Mouse (Mus musculus): ENCODE results near the gene Urb2. TPM values are rescaled to one million over a fixed set of nuclear protein-coding genes. Genes with fewer than 3 reads are reported as not detected.

The Urb2 gene
- polyA plus RNA-seq, 1 experiment from 2014 or later, result 11.0 TPM

DNA sequence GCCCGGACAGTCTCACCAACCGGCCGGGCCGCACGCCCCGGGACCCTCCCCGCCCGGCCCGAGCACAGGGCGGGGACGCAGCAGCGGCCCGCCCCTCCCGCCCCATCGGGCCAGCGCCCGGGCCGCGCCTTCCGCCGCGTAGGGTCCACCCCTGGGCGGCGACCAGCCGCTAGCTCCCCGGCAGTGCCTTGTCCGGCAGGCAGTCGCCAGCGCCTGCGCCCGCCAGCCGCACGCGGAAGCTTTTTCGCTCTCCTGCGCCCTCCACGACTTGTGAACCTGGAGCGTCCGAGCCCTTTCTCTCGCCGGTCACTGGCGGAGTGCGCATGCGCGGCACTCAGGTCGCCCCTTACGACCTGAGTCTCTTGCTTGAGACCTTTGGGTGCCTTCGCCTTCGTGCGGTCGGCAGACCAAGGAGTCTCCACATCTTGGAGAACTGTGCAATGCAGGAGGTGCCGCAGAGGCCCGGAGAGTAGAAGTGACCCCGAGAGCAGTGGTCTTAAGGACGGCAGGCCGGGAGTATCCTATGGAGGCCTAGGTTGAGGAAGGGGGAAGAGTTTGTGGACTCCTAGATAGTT lies 38.4 kb upstream of the Urb2 start, which contains the start of gene Abcb10:
Gene Abcb10, minus strand, starts transcription at position 297 of the 575 bp plus-strand sequence.
- Histone ChIP-seq H3K9ac (ENCODE audit: low read depth, low read length) (peak within 1 kb of the TSS; percentile 86), H3K36me3 (ENCODE audit: control insufficient read depth, insufficient read depth, low read length) (peaks cover under 1% of the 10 kb centered on the region; the same call in 1 of the 2 replicates), H3K4me2 (peak within 1 kb of the TSS; percentile 88), H3K4me3 (ENCODE audit: low read depth, low read length) (peak within 1 kb of the TSS; percentile 83), H3K27ac (ENCODE audit: low read depth, low read length) (peak within 1 kb of the TSS; percentile 98), H3K9me3 (ENCODE audit: control insufficient read depth, low read length) (no peaks in the 10 kb centered on the region), H3K27me3 (replicated peaks; ENCODE audit: control insufficient read depth, insufficient read depth, low read length) (no peaks in the 10 kb centered on the region), H3K4me1 (replicated peaks; ENCODE audit: control insufficient read depth, insufficient read depth, low read length) (peaks cover 41% of the 10 kb centered on the region)
- peak; percentile 86 for DNase-seq (ENCODE audit: low spot score)
- ATAC-seq (replicated peaks; ENCODE audit: low FRiP score), result peak; percentile 84
- WGBS, result under 1% methylated on average over 51 of the region's 56 CpGs

GRCm38 (mm10) chr8:123988605-123989038 lies 32.7 kb upstream of the Urb2 start:
- H3K4me1 ChIP-seq (replicated peaks; ENCODE audit: control insufficient read depth, insufficient read depth, low read length), result peaks cover 36% of the 10 kb centered on the region

GRCm38 (mm10) chr8:123989128-123989527 lies 32.2 kb upstream of the Urb2 start:
- 26% methylated on average over 7 of the region's 7 CpGs for WGBS
- ATAC-seq (replicated peaks; ENCODE audit: low FRiP score), result peak; percentile 38
- no peaks in the 10 kb centered on the region for H3K36me3 ChIP-seq (ENCODE audit: control insufficient read depth, insufficient read depth, low read length)
- no peaks in the 10 kb centered on the region for H3K27me3 ChIP-seq (replicated peaks; ENCODE audit: control insufficient read depth, insufficient read depth, low read length)
- peak overlapping the region; percentile 89 for H3K27ac ChIP-seq (ENCODE audit: low read depth, low read length)
- peak overlapping the region; percentile 62; the same call in 1 of the 2 replicates for H3K9ac ChIP-seq (ENCODE audit: low read depth, low read length)
- H3K9me3 ChIP-seq (ENCODE audit: control insufficient read depth, low read length), result no peaks in the 10 kb centered on the region
- H3K4me1 ChIP-seq (replicated peaks; ENCODE audit: control insufficient read depth, insufficient read depth, low read length), result peaks cover 32% of the 10 kb centered on the region
- H3K4me3 ChIP-seq (ENCODE audit: low read depth, low read length), result peak overlapping the region; percentile 18; the same call in 1 of the 2 replicates
- peak overlapping the region; percentile 64 for H3K4me2 ChIP-seq
- no peak for DNase-seq (ENCODE audit: low spot score)

More at GRCm38 (mm10) chr8:123988605-123989038, 32.7 kb upstream of the Urb2 start:
- Histone ChIP-seq H3K27me3 (replicated peaks; ENCODE audit: control insufficient read depth, insufficient read depth, low read length) (no peaks in the 10 kb centered on the region), H3K27ac (ENCODE audit: low read depth, low read length) (peak overlapping the region; percentile 89), H3K4me2 (peak overlapping the region; percentile 64), H3K36me3 (ENCODE audit: control insufficient read depth, insufficient read depth, low read length) (no peaks in the 10 kb centered on the region), H3K9ac (ENCODE audit: low read depth, low read length) (peak overlapping the region; percentile 62; the same call in 1 of the 2 replicates), H3K9me3 (ENCODE audit: control insufficient read depth, low read length) (no peaks in the 10 kb centered on the region), H3K4me3 (ENCODE audit: low read depth, low read length) (peak overlapping the region; percentile 18; the same call in 1 of the 2 replicates)
- 20% methylated on average over 6 of the region's 6 CpGs for WGBS
- DNase-seq (ENCODE audit: low spot score) (peak; percentile 68), ATAC-seq (replicated peaks; ENCODE audit: low FRiP score) (peak; percentile 87)

DNA sequence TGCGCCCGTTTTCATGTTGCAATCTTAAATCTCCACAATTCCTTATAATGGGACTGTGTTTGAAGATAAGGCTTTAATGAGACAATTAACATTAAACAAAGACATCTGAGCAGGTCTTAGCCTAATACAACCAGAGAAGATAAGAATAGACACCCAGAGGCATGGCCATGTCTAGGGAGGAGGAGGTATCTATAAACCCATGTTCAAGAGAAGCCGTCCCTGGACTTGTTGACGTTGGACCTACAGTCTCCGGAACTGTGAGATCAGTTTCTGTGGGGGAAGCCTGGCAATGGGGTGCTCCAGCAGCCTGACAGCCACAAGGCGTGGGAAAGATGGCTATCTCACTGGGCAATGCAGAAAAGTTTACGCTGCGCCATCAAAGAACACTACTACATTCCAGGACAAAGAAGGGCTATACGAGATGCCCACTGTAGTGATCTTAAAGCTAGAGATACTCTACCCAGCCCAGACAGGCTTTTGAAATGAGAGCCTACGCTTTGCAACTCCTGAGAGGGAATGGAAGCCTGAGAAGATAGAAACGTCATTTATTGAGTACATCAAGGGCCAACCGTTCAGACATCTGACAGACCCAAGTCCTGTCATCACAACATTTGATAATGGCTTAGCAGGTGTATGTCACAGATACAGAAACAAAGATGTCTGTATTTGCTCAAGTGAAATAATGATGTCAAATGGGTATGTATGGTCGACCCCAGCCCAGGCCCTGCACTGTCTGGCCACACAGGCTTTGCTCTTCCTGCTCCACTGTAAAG lies 30.8 kb upstream of the Urb2 start:
- Histone ChIP-seq H3K4me2 (peak overlapping the region; percentile 64), H3K9ac (ENCODE audit: low read depth, low read length) (peak overlapping the region; percentile 20; the same call in 1 of the 2 replicates), H3K27ac (ENCODE audit: low read depth, low read length) (peak overlapping the region; percentile 89), H3K4me3 (ENCODE audit: low read depth, low read length) (no peak overlapping the region), H3K4me1 (replicated peaks; ENCODE audit: control insufficient read depth, insufficient read depth, low read length) (peaks cover 32% of the 10 kb centered on the region), H3K27me3 (replicated peaks; ENCODE audit: control insufficient read depth, insufficient read depth, low read length) (no peaks in the 10 kb centered on the region), H3K9me3 (ENCODE audit: control insufficient read depth, low read length) (no peaks in the 10 kb centered on the region), H3K36me3 (ENCODE audit: control insufficient read depth, insufficient read depth, low read length) (no peaks in the 10 kb centered on the region; the same call in 1 of the 2 replicates)
- 56% methylated on average over 13 of the region's 13 CpGs for WGBS
- DNase-seq (ENCODE audit: low spot score), result no peak
- ATAC-seq (replicated peaks; ENCODE audit: low FRiP score), result peak; percentile 70

DNA sequence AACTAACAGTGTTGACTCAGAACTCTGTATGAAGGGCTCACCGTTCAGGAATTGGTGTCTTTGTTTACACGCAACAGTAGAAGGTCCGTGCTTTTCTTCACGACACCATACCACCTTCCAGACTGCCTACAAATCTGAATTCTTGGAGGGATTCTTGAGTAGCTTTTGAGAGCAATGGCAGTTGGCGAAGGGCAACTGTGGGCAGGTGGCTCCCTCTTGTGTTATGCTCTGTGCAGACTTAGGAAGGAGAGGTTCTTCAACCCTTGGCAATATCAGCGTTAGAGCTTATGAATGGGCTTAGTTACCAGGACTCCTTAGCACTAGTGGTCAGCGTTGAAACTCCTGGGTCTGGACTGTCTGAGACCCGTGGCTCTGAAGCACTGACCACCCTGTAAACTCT lies 28.7 kb upstream of the Urb2 start:
- 82% methylated on average over 8 of the region's 8 CpGs for WGBS
- H3K27ac ChIP-seq (ENCODE audit: low read depth, low read length), result no peak overlapping the region
- ATAC-seq (replicated peaks; ENCODE audit: low FRiP score), result no peak
- H3K9me3 ChIP-seq (ENCODE audit: control insufficient read depth, low read length), result no peaks in the 10 kb centered on the region
- DNase-seq (ENCODE audit: low spot score), result no peak
- no peaks in the 10 kb centered on the region for H3K27me3 ChIP-seq (replicated peaks; ENCODE audit: control insufficient read depth, insufficient read depth, low read length)
- no peak overlapping the region for H3K4me2 ChIP-seq
- no peak overlapping the region for H3K4me3 ChIP-seq (ENCODE audit: low read depth, low read length)
- peaks cover 4% of the 10 kb centered on the region; the same call in 1 of the 2 replicates for H3K36me3 ChIP-seq (ENCODE audit: control insufficient read depth, insufficient read depth, low read length)
- peaks cover 28% of the 10 kb centered on the region for H3K4me1 ChIP-seq (replicated peaks; ENCODE audit: control insufficient read depth, insufficient read depth, low read length)
- H3K9ac ChIP-seq (ENCODE audit: low read depth, low read length), result no peak overlapping the region

DNA sequence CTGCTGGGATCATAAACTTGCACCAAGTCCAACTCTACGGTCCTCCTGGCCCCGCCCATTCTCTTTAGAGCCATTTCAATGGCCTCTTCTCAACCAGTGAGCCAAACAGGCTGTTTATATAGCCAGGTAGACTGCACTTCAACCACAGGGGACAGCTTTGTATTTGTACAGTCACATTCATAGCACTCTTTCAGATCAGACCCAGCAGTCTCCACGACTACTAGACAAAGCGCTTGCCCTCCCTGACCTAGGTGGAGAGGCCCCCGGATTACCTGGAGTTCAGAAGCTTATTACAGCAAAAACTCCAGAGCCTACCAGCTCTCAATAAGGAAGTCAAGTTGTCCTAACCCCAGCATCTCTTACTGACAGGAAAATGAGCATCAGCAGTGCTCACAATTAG lies 27.7 kb upstream of the Urb2 start:
- no peak overlapping the region for H3K27ac ChIP-seq (ENCODE audit: low read depth, low read length)
- H3K4me2 ChIP-seq, result no peak overlapping the region
- H3K4me1 ChIP-seq (replicated peaks; ENCODE audit: control insufficient read depth, insufficient read depth, low read length), result peaks cover 24% of the 10 kb centered on the region
- WGBS, result 88% methylated on average over 5 of the region's 5 CpGs
- DNase-seq (ENCODE audit: low spot score) (no peak), ATAC-seq (replicated peaks; ENCODE audit: low FRiP score) (no peak)
- no peaks in the 10 kb centered on the region for H3K27me3 ChIP-seq (replicated peaks; ENCODE audit: control insufficient read depth, insufficient read depth, low read length)
- no peaks in the 10 kb centered on the region for H3K9me3 ChIP-seq (ENCODE audit: control insufficient read depth, low read length)
- no peak overlapping the region for H3K4me3 ChIP-seq (ENCODE audit: low read depth, low read length)
- peaks cover 10% of the 10 kb centered on the region; the same call in 1 of the 2 replicates for H3K36me3 ChIP-seq (ENCODE audit: control insufficient read depth, insufficient read depth, low read length)
- no peak overlapping the region for H3K9ac ChIP-seq (ENCODE audit: low read depth, low read length)

DNA sequence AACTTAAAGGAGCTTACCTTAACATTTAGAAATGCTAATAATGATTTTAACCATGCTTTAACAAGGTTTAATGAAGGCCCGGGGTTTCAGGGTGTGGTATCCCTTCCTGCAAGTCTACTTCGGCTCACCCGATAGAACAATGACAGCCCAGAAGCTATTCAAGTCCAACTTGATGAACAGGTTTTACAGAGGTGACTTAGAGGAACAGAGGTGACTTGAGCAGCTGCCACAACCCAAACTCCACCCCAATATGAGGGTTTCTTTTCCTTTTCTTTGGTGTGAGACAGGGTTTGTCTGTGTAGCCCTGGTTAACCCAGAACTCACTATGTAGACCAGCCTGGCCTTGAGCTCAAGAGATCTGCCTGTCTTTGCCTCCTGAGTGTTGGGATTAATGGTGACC lies 27.3 kb upstream of the Urb2 start:
- H3K4me3 ChIP-seq (ENCODE audit: low read depth, low read length), result no peak overlapping the region
- no peak for DNase-seq (ENCODE audit: low spot score)
- no peak overlapping the region for H3K9ac ChIP-seq (ENCODE audit: low read depth, low read length)
- no peaks in the 10 kb centered on the region for H3K27me3 ChIP-seq (replicated peaks; ENCODE audit: control insufficient read depth, insufficient read depth, low read length)
- H3K27ac ChIP-seq (ENCODE audit: low read depth, low read length), result no peak overlapping the region
- H3K36me3 ChIP-seq (ENCODE audit: control insufficient read depth, insufficient read depth, low read length), result peaks cover 12% of the 10 kb centered on the region; the same call in 1 of the 2 replicates
- ATAC-seq (replicated peaks; ENCODE audit: low FRiP score), result no peak
- H3K4me2 ChIP-seq, result no peak overlapping the region
- no peaks in the 10 kb centered on the region for H3K9me3 ChIP-seq (ENCODE audit: control insufficient read depth, low read length)
- 81% methylated on average over 3 of the region's 3 CpGs for WGBS
- peaks cover 21% of the 10 kb centered on the region for H3K4me1 ChIP-seq (replicated peaks; ENCODE audit: control insufficient read depth, insufficient read depth, low read length)

DNA sequence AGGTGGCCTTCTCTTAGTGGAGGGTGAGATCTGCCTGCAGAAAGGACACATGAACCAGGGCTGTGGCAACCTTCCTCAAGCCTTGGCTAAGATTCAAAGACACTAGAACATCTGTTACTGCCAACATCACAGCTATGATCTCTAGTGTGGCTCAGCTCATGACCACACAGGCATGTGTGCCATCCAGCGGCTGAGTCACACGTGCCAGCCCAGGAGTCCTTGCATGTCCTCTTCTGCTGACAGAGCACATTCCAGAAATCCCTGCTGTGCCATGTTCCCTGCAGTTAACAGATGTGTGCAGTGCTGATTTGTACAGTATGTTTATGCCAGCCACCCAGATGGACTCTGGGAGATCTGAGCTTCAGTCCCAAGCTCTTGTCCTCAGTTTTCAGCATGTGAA lies 21.7 kb upstream of the Urb2 start:
- H3K4me3 ChIP-seq (ENCODE audit: low read depth, low read length), result no peak overlapping the region
- no peaks in the 10 kb centered on the region for H3K27me3 ChIP-seq (replicated peaks; ENCODE audit: control insufficient read depth, insufficient read depth, low read length)
- no peak overlapping the region for H3K27ac ChIP-seq (ENCODE audit: low read depth, low read length)
- H3K9me3 ChIP-seq (ENCODE audit: control insufficient read depth, low read length), result no peaks in the 10 kb centered on the region
- no peak for ATAC-seq (replicated peaks; ENCODE audit: low FRiP score)
- DNase-seq (ENCODE audit: low spot score), result no peak
- no peak overlapping the region for H3K4me2 ChIP-seq
- H3K9ac ChIP-seq (ENCODE audit: low read depth, low read length), result no peak overlapping the region
- 94% methylated on average over 2 of the region's 2 CpGs for WGBS
- peaks cover 36% of the 10 kb centered on the region for H3K36me3 ChIP-seq (ENCODE audit: control insufficient read depth, insufficient read depth, low read length)
- no peaks in the 10 kb centered on the region for H3K4me1 ChIP-seq (replicated peaks; ENCODE audit: control insufficient read depth, insufficient read depth, low read length)

Measured in liver, embryonic 11.5 days (tissue).